Mouse (Mus musculus) MEL-GATA-1-ER (cell line): ENCODE measurements around the gene Ino80d.

ENCODE experiments used
- DNase-seq: peaks from one replicate; pipeline ENCODE4 v3.0.0-alpha.2; 2012; ENCODE audit warnings: low read depth; ENCODE audit errors: extremely low read depth

Ino80d gene

DNA sequence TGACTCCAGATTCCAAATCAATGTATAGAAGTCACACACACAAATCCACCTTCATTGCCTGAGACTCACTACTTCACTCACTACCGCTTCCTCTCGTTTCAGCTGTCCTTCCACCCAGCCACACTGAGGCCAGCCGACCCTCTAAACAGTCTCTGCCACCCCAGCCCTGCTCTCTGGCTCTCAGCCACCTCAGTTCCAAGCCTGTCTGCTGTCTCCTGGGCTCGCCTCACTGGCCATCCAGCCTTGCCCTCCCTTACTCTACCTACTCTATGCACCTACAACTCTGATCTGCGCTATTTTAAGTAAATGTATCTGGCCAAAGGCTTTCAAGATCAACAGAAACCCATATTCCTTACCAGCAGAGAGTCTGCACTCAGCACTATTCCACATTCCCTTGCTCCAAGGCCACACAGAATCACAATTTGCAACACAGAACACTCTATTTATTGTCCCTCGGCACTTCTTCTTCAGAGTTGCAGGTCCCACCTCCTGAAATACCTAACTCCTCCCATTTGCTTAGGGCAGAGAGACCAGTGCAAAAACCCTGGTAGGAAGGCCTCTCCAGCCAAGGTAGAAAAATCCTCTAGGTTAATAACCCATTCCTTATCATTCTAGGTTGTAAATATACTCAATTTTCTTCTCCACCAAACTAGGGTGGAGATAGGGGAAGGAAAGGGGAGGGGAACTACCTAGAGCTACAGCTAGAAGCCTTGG, 6.7 kb downstream of the Ino80d start:
- no peak for DNase-seq

GRCm38 (mm10) chr1:63102758-63103451, 11.6 kb downstream of the Ino80d start:
- DNase-seq, result no peak

DNA sequence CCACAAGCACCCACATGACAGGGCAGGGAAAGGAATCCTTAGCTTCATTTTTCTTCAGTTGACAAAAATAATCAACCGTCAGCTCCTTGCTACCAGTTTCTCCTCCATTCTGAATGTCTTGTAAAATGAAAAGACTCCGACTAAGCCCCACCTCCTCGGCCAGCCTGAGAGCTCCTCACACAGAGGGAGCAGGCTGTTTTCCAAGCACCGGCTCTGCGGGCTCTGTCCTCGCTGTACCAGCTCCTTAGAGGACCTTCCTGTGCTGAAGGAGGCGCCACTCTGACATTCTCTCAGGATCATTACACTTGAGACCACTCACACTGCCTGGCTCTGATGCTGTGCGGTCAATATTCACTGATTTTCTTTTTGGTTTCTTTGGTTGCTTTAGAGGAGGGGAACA, 14.3 kb downstream of the Ino80d start:
- no peak for DNase-seq

GRCm38 (mm10) chr1:63098831-63099230, 15.6 kb downstream of the Ino80d start:
- no peak for DNase-seq

DNA sequence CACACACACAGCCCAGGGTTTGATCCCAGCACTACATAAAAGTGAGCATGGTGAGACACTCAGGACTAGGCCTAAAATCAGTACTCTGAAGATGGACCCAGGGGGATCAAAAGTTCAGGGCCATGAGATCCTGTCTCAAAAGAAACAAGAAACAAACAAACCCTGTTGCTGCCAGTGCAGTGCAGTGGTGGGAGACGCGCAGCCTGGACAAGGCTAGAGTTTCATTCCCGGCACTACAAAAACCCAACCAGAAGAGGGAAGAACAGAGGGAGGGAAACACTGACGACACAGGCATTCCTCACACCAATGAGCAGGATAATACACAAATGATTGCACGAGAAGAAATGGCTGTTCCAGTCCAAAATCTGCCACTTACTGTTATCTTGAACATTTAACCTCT, 18.4 kb downstream of the Ino80d start:
- no peak for DNase-seq

DNA sequence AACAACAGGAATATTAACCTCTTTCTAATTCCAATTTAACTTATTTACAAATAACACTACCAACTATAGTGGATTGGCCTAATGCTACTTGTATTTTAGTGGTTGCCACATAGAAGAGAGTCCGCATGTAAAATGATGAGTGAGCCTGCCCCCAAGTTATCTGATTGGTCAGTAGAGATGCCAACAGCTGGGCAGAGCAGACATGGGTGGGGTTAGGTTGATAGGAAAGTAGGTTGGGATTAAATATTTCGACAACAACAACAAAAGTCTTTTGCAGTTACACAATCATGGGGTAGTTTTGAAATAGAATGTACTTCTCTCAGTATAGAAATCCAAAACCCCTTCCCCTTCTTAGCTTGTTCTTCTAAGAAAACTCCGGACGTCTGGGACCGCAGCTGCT, 24.7 kb downstream of the Ino80d start:
- no peak for DNase-seq

- DNase-seq, result no peak
These were observed 25.9 kb downstream of the Ino80d start for GRCm38 (mm10) chr1:63088614-63089013.

- no peak for DNase-seq
These were observed 34.2 kb downstream of the Ino80d start for GRCm38 (mm10) chr1:63080277-63080676.

- no peak for DNase-seq
These were observed 38.1 kb downstream of the Ino80d start for GRCm38 (mm10) chr1:63076383-63076782.

DNA sequence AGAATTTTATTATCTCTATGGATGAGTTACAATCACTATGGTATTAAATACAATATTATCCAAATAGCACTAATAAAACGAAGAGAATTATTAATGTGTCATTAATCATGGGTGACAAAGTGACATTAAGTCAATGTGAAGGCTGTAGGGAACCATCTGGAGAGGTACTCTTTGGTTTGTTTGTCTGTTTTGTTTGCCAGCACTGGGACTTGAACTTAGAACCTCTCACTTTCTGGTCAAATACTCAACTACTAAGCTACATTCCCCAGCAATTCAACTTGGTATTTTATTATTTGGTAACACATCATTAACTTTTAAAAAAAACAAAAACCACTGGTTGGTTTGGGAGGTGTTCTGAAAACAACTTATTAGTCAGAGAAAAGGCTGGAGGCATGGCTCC, 43.1 kb downstream of the Ino80d start:
- DNase-seq, result no peak

GRCm38 (mm10) chr1:63058361-63058760, 56.1 kb downstream of the Ino80d start:
- DNase-seq, result no peak

DNA sequence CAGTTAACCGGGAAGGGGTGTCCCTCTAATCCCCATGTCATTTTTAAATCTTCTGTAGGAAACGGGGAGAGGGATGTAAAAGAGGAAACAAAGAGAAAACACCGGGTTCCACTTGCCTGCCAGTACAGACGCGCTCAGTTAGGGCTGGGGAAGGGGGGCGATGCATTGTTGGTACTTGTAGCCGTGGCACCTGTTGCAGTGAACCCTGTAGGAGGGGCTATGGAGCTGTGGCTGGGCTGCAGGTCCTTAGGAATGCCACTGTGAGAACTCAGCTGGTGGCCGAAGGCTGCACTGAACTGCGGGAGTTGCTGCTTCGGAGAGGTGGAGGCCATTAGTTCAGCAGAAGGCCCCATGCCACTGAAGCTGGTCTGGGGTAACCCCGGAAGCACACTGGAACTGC, 56.6 kb downstream of the Ino80d start:
- no peak for DNase-seq

DNA sequence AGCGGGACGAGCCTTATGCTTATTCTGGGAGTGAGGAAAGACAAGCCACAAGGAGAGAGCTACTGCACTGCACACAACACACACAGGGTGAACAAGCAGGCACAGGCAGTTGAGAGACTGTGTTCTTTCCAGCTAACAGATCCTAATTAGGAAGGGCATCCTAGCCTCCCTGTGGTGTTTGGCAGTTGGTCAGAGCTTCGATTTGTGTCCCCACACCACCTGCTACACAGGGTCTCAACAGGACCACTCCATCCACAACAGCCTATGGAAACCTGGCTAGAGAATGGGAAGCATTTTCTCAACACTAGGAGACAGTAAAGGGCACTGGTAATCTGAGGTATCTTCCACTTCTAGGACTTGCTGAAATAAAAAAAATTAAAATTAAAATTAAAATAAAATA, 57.1 kb downstream of the Ino80d start:
- no peak for DNase-seq

DNA sequence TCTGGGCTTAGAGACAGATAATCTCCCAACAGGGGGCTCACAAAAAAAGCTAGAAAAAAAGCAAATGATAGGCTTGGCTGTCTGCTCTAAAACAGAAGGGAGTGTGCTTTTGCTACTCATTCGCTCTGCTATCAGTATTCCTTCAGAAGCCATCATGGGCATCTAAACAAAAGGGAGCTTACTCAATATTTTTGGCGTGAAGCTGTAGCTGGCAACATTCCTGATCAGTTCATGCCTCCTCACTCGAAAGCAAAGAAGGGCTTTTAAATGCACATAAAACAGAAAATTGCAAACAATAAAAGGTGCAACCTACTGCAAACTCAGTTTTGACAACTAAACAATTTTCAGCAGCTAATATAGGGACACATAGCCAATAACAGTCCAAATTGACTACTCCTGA, 59.1 kb downstream of the Ino80d start:
- no peak for DNase-seq

GRCm38 (mm10) chr1:63050866-63051265, 63.6 kb downstream of the Ino80d start:
- DNase-seq, result no peak

GRCm38 (mm10) chr1:63049977-63050376, 64.5 kb downstream of the Ino80d start:
- peak; percentile 34 for DNase-seq

DNA sequence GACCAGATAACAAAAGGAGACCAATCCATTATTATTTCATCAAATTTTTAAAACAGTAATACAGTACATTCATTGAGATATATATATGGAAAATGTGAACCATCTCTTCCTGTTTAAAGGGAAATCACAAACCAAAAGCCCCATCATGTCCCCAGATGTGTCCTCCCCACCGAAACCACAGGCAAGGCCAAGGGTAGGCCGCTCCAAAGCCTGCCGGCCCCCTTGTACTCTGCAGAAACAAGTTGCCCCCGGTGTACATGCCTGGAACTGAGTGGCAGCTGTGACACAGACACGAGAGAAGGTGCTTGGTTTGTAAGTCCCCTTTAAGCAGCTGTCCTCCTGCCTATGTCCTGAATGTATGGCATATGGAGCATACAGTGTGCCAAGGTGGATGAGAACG, 66.5 kb downstream of the Ino80d start:
- DNase-seq, result no peak

DNA sequence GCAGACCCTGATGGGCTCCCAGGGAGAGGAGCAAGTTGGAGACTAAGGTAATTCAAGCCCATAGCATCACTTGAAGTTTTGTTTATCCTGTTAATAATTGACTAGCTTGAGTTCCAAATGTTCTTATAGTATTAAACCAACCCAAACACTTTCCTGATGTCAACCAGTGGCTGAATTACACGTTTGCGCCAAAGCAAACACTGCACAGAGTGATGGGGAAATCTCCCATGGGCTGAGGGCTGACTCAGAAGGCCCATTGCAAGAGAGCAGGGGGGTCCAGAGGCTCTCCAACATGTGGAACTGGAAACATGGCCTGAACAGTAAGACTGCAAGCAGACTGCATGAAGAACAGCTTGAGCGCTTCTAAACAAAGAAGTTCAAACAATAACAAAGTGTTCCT, 81.5 kb downstream of the Ino80d start:
- DNase-seq, result no peak

GRCm38 (mm10) chr1:63019916-63020315, 94.6 kb downstream of the Ino80d start:
- DNase-seq, result no peak

- DNase-seq, result no peak
These were observed 109.3 kb downstream of the Ino80d start for GRCm38 (mm10) chr1:63005013-63005646.

DNA sequence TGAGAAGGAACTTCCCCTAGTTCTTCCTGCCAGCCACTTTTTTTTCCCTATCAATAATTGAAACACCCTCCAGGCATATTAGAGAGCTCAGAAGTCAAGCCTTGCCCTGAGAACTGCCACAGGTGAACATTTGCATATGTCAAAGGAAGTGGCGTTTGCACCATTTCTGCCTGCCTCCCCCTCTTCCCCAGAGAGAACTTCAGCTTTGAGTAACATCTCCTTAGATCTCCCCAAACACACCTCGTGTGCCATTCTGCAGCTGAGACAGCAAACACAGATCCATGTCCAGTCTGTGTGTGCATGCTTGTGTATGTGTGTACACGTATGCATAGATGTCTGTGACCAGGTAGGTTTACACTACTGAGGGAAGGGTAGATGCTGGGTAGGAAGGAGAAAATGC, 112.6 kb downstream of the Ino80d start:
- no peak for DNase-seq

DNA sequence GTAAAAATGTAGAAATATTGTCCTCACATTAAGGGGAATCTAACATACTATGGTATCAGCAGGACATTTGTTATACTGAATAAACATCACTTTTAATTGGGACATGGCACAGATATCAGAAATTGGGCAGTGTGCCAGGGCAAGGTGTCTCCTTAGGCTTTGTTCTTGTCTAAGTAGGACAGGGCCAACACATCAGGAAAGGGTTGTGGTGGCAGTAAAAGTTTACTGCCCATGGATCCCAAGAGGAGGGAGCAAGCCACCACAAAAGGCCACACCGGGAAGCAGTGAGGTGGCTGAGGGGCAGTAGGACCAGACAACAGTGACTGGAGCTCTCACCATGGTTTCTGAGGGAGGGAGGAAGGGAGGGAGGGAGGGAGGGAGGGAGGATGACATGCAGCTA, 121.1 kb downstream of the Ino80d start:
- no peak for DNase-seq

GRCm38 (mm10) chr1:62992648-62993047, 121.8 kb downstream of the Ino80d start:
- DNase-seq, result no peak
